Mouse (Mus musculus) left cerebral cortex, adult 9 months (tissue): ENCODE results near the gene Adcy1.

Experiments used
- DNase-seq, 2 experiments: peaks; one replicate each; pipeline ENCODE4 v3.0.0; 2022; ENCODE audit warnings: low spot score in 2 of 2

Gene Adcy1

DNA sequence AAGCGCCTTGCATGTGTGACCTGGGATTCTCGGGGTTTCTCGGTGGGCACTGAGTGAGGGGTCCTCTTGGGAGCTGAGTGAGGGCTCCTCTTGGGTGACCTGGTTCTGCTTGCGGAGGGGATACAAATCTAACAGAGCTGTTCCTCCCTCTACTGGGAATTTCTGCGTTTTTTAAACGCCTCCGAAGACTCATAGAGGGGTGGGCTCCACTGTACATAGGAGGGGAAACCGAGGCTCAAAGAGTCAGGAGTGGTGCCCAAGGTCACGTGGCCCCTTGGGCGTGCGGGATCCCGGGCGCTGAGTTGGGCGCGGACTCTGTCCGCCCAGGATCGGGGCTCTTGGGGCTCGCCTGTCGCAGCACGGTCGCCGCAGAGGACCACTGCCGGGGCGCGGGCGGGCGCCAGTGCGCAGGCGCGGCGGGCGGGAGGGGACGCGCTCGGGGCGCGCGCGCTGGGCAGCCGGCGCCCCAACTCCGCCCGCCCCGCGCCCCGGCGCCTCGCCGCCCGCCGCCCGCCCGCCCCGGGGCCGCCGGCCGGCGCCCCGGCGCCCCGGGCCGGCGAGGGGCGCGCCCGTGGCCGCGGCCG is at the start of gene Adcy1:
TSS of gene Adcy1 (plus strand) at position 489 of the 584 bp plus-strand sequence.
- DNase-seq, result peak in 1 of 2 experiments; percentile 38

DNA sequence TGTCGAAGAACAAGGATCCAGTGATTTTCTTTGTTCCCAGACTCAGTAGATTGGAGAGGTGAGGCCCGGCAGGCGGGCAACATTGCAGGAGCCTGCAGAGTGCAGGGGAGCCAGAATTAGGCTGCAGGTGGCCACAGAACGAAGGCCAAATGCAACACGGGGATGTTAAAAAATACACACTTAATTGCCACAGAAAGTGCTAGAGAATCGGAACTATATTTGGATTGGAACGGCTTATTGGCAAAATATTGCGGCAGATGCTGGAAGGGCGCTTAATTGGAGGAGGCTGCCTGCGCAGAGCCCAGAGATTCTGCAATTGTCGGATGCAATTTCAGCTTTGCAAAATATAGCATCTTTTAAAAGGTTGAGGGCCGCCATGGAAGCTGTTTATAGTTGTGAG is 46.4 kb upstream of the Adcy1 start:
- peak in 1 of 2 experiments; percentile 73 for DNase-seq

DNA sequence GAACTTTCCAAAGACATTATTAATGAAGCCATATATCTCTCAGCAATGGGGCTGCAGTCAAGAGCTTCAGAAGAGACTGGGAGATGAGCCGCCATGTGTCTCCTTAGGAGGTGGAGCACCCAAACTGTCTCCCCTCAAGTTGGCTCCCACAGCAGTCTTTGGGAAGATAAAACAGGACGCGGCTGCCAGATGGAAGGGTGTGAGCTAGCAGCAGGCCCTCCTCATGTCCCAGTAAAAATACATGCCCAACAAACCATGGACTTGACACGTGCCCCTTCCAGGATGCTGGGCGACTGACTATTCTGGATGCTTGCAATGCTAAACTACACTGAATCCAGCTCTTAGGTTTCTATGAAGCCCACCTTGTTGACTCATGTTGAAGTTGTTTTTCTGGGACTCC is 45.2 kb upstream of the Adcy1 start:
- DNase-seq, result peak in 1 of 2 experiments; percentile 55

DNA sequence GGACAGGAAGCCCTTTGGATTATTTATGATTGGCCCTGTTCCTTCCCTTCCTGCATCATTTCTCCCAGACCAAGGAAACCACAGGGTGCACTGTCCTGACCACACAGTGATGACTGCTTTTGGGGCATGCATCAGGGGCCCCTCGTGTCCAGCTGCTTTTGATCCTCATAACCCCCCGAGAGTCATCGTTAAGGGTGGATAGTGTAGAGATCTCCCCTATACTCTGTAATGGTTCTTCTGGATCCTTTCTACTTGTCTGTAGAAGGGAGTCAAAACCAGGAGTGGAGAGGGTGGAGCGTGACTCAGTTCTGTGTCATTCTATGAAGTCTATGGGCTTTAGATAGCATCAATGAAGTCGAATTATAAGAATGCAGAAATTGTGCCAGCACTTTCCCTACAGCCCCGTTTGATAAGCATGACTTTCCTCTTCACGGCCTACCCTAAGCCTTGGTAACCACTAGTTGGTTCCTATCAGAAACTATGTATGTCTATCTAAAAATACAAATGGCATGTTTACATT is 44.2 kb upstream of the Adcy1 start:
- peak in 1 of 2 experiments; percentile 27 for DNase-seq

DNA sequence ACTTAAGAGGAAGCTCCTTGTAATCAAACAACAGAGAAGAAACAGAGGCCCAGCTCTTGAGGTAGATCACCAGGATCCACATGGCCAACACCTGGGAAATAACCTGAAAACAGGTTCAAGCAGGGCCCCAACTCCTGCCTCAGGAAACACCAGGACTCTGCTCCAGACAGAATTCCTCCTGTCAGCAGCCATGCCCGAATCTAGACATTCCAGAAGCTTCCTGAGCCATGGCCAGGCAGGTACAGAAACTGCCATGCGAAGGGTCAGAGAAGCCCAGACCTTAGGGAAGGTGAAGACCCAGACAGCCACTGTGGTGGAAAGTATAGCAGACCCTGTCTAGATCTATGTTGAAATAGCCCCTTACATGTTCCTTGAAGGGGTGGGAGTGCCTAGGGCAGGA is 30.2 kb upstream of the Adcy1 start:
- no peak for DNase-seq

DNA sequence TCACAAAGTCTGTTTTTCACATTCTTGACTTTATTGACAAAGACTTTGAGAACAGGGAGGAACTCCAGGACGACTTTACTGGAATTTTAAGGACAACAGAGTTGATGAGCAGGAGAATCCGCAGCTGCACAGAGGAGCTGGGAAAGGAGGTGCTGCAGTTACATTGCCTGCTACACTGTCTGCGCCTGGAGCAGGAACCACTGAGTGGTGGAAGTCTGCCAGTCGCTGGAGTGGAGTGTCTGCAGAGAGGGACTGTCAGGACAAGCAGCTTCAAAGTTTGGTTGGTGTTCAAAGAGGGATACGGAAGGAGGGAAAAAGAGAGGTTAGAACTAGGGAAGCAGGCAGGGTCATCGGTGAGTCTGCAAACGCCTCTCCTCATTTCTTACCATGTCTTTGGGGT is 23.6 kb upstream of the Adcy1 start:
- DNase-seq, result no peak

DNA sequence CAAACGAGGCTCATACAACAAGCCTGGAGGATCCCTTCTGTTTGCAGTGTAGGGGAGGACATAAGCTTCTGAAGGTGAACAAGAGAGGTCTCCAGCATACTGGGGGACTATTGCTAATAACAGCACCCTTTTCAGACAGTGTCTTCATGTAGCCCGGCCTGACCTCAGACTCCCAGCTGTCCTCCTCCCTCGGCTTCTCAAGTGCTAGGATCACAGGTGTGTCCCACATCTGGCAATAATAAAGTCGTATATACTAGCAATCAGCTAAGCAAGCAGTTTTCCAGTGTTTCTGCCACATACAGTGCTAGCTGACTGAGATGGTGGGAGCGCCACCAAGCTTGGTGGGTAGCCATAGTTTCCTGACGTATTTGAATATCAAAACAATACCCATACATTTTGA is 22.5 kb upstream of the Adcy1 start:
- no peak for DNase-seq

DNA sequence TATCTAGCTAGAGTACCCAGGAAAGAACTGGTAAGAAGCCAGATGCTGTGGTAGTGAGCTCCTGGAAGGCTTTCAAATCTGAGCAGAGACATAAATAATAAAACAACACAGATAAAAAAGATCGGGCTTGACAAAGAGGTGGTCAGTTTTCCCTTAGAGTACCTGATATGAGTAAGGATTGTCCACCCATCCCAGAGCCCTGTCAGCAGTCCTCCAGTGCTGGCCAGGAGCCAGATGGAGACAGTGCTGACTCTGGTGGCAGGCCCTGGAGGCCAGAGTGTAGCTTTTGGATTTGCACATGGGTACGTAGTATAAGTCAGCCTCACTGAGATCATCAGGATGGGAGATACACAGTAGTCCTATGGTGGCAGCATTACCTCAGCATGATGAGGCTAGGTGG is 16.1 kb upstream of the Adcy1 start:
- no peak for DNase-seq

DNA sequence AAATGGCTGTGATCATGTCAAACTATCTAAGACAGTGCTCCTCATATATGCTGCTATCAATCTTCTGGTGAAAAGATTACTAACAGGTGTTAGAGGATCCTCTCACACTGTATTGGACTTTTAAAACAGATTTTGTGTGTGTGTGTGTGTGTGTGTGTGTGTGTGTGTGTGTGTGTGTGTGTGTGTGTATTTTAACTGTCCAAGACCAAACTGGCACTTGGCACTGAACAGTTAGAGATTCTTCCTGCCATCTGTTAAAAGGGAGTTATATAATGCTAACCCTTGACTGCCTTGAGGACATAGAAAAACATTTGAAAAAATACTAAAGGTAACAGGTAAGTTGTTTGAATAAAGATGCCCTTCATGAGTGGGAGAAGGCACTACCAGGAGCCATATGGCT is 15.7 kb upstream of the Adcy1 start:
- DNase-seq, result no peak

DNA sequence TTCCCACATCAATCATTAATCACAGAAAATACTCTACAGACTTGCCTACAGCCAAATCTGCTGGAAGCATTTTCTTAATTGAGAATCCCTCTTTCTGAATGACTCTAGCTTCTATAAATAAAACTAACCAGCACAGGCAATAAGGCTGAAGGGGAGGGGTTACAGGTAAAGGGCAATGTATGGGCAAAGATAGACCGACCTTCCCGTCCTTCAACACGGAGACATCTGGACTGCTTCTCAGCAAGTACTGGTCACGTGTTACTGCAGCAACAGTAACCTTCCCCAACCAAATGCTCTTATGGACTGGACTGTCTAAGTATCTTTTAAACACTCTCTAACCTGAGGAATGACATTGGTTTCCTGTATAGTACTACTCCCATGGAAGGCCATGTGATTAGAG is 9.6 kb upstream of the Adcy1 start:
- no peak for DNase-seq

DNA sequence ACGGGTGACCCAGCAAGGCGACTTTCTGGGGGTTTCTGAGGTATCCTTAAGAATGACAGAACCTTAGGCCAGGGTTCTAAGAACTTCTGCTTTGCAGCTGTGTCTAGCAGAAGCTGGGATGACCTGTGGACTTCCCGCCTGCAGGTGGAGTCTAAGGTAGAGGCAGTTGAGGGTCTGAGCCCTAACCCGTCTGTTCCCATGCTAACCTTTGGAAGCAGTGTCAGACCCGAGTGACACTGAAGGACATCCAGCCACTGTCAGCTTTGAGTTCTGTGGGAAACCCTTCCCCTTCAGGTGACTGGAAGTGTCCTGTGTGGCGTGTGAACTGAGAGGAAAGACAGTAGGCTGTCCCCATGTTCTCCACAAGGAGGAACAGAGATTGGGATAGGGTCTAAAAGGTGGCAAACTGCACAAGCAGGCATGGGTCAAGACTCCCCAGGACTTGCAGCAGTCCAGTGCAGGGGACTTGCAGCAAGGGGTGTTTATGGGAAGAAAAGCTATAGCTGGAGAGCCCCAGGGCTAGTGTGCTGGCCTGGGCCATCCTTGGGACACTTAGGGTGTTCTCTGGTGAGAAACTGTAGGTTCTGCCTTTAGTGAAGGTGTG is 8.5 kb upstream of the Adcy1 start:
- no peak for DNase-seq

DNA sequence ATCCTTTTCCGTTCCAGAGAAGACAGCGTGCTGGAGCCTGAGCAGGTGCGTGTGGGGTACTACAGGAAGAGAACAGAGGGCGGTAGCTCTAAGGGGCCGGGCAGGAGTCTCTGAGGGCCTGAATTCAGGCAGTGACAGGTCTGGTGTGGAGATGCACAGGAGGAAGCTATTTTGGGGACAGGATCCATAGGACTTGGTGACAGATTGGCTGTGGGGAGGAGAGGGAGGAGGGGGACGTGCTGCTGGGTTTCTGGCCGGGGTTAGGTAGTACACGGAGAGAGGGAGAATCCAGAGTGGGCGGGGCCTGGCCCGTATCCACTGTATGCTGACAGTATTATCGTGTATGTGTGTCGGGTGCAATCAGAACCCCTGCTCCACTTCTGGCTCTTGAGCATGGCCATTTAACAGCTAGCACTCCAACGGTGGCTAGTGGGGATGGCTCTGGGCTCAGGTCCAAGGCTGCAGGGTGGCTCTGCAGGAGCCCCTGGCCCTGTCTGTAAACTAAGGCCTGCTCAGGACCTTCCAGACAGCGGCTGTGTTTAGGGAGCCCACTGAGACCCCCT is 7.8 kb upstream of the Adcy1 start:
- peak; percentile 36 to 77 for DNase-seq

DNA sequence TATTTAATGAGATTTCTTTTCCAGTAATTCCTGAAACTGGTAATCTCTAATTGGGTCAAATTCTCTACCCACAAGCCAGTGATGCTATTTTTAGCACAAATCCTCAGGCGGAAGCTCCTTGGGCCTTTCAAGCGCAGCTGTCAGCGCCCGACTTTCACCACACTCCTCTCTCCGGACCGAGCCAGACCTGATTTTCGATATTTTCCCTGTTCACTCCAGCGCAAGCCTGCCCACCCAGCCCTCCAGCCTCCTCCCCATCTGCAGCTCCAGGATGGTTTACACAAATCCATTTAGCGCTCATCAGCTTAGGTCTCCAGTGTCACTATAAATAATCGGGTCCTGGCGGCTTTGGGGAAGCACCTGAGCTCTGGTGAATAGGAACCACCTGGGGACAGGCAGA is 7.2 kb upstream of the Adcy1 start:
- DNase-seq, result no peak

DNA sequence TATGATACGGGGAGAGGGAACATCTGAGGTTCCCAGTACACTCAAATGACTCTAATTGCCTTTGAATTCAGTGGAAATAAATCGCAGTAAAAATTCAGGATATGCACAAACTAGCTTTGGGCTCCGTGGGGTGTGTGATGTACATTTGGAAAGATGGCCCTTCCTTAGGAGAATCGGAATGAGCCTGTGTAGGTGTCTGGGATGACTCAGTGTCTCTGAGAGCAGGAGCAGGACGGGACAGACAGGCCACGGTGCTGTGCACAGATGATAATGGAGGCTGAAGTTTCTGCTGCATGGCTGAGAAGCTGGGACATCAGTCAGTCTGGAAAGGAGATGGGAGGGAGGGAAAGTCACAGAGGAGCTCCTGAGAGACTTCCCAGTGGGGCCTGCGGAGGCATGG is 5.5 kb upstream of the Adcy1 start:
- no peak for DNase-seq

DNA sequence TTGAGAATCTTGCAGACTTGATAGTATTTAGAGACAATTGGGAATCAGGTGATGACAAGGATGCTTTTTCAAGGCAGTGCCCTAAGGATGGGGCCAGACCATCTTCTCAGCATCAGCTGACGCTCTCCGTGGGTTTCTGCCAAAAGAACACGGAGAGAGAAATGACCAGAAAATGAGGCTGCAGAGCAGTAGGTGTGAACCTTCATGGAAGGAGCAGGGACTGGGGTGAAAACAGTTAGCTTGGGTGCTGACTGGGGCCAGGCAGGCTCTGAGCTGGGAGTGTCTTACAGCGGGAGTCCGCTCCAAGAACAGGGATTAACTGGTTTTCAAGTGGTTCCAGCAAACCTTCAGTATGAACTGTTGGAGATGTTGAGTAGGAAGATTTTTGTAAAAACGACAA is 1.3 kb upstream of the Adcy1 start:
- no peak for DNase-seq

DNA sequence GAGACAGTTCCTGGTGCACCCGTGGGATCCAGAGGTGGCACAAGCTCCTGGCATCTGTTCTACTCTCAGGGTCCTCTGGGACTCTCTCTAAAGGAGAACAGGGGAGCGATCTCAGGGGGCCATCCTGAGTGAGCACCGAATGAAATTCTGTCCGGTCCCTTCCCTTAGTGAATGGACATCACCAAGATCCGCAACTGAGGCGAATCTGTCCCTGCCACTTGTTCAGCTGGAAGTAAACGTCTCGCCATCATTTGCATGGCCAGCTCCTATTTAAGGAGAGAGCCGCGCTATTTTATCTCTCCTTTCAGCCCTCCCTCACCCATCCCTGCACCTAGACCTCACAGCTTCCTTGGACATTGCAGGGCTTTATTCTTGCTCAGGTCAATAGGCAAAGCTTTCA is 723 bp upstream of the Adcy1 start:
- DNase-seq, result no peak

DNA sequence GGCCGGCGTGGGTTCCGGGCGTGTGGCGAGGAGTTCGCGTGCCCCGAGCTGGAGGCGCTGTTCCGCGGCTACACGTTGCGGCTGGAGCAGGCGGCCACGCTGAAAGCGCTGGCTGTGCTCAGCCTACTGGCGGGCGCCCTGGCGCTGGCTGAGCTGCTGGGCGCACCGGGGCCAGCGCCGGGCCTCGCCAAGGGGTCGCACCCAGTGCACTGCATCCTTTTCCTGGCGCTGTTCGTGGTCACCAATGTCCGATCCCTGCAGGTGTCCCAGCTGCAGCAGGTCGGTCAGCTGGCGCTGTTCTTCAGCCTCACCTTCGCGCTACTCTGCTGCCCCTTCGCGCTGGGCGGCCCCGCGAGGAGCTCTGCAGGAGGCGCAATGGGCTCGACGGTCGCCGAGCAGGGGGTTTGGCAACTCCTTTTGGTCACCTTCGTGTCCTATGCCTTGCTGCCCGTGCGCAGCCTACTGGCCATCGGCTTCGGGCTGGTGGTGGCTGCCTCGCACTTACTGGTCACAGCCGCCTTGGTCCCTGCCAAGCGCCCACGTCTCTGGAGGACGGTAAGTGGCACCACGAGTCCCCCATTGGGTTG is 485 bp downstream of the Adcy1 start:
- no peak for DNase-seq

DNA sequence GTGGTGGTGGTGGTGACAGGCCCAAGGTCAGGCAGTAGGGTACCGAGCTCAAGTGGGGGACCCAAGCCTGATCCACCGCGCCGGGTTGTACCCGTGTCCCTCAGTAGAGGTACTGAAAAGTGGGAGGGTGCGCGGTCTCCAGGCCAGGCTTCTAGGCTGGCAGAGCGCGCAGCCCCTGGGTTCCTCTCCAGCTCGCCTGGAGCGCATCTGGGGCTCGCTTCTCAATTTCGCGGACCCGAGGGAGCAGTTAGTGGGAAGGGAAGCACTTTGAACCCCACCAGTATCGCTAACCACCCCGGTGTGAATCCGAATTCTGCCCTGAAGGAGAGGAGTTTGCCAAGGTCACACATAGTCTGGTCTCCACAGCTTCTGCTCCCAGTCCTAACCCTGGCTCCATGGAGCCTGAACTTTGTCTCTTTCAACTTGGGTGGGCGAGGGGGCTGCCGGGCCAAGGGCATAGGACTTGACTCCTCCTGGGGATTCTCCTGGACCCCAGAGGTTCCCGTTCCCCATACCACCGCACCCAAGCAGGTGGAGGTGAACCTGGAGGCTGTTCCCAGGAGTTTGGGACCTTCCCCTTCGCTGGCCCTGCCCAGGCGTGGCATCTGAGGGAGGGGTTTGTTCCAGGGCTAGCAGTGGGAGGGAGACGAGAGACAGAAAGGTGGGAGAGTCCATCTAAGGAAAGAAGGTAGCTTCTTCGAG is 1.3 kb downstream of the Adcy1 start:
- no peak for DNase-seq

DNA sequence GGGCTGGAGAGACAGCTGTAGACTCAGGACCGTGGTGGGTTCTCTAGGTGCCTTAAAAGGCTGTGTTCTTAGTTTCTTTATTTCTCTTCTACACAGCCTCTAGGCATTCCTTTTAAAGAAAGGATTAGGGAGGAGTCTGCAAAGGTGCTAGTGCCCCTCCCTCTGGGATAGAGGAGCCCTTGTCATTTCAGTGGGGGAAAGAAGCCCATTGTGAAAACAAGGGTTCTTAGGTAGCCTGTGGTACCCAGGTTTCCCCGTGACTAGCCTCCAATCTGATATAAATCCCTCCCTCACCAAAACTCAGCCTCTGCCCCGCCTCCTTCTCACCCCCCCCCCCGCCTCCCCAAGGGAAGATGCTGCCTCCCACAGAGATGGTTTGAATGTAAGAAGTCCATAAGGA is 2.1 kb downstream of the Adcy1 start:
- no peak for DNase-seq

DNA sequence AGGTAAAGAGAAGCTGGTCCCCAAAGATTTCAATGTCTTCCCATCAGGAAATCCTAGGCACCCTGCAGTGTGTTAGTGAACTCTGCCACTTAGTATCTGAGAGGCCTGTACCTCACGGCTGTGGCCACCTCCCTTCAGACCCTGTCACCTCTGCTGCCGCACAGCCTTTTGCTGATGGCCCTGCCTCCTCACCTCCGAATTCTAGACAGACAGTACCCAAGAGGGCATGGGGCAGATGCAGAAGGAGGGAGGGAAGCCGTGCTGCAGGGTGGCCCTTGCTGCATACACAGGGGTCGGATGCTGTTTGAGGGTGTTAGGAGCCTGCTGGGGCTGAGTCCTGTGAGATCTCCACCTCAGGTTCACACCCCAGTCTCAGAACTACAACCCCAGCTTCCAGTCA is 2.6 kb downstream of the Adcy1 start:
- no peak for DNase-seq

DNA sequence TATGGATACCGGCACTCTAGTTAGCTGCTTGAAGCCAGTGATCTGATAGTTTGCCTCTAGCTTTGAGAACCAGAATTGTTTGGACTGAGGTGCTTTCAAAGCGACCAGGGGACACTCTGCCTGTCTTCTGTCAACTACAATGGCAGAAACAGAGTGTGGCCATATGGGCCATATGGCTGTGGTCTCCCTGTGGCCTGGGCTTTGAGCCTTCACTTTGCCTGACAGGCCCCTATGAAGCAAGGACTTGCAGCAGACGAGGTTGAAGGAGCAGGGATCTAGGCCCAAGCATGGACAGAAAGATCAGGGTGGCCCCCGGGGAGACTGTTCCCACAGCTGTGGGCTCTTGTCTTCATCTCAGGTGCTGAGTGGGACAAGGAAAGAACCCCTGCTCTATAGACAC is 4.0 kb downstream of the Adcy1 start:
- DNase-seq, result no peak

DNA sequence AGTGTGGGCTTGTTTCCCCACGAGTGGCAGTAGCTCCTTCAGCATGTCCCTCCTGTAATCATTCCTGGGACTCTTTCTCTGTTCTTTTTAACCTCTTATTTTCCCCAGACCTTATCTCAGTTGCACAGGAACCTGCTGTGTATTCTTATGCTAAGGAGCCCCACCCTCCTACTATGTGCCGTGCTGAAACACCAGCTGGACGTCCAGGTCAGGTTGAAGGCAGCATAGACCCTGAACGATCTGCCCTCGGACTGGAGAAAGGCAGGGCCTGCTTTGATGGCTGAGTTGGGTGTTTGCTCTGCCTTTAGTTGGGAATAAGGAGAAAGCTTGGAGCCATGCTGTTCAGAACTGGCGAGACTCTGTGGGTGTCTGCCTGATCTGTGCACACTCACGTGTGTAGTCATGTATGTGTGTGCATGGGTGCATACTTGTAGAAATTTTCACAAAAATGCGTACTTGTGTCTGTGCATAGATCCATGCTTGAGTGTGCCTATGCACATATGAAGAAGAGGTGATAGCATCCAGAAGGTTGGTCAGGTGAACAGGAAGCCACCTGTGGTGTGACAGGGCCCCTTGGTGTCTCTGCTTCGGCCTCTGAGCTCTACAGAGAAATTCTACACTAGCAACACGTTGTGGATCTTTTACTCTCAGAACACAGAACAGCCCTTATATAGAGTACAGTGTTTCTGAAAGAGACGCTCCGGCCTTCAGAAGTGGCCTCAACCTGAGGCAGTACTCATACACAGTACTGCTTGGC is 5.4 kb downstream of the Adcy1 start:
- DNase-seq, result no peak
